Mouse (Mus musculus) lung, adult 2 months (tissue): Measurements from ENCODE around the gene Disp1.

Experiments
- CTCF ChIP-seq: fragments of 200-500 bp; IDR thresholded peaks from 2 replicates; pipeline ENCODE4 v1.5.1; 2011; ENCODE audit warnings: mild to moderate bottlenecking, low read length, control low read depth; ENCODE audit not compliant: insufficient read depth
- POLR2A ChIP-seq: fragments of 200-500 bp; IDR thresholded peaks from 2 replicates; pipeline ENCODE4 v1.6.1; 2011; ENCODE audit warnings: low read depth, mild to moderate bottlenecking, control low read depth, low read length, borderline replicate concordance; ENCODE audit errors: extremely low read depth

GRCm38 (mm10) chr1:183041703-183042102 is 179.6 kb downstream of the Disp1 start:
- TF ChIP-seq POLR2A = no peak
- TF ChIP-seq CTCF = no peak
